Mouse (Mus musculus): ENCODE data around the gene Olfr420.

Olfr420 gene

DNA sequence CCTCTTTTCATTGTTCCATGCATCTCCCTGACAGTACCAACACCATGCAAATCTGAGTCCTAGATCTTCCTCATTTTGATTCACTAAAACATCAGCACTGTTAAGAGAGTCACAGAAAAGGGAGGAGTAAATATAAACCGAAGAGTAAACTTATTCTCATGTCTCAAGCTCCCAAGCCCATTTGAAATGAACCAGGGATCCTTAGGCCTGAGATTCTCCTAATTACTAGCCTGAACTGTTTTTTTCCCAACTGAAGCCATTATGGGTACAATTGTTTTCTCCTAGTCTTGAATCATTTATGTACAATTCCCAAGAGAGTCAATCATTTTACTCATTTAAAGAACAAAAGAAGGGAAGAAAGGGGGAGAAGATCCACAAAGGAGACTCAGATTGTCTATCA, at the start of gene Olfr420:
Gene Olfr420, plus strand, starts transcription at position 301 of the 400 bp plus-strand sequence.
- in situ Hi-C loops (cut with MboI, MseI), result no loop called here

DNA sequence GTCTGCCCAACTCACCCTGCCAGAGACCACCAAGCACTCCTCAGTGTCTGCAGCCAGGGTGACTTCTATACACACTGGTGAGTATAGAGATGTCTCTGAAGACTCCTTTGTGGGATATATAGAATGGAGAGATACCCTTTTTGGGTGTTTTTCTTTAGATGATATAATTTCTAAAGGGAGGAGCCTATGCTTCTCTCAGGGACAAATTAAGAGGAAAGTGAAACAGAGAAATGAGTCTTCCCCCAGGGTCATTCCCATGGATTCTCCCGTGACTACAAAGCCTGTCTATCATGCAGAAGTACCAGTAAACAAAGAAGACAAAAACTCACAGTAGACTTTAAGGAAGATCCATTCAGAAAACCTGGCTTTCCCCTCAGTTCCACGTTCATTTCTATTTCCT, 34.4 kb upstream of the Olfr420 start, which contains the start of gene Olfr231:
Gene Olfr231, minus strand, starts transcription at position 101 of the 400 bp plus-strand sequence.
- in situ Hi-C loops (cut with MboI, MseI), result no loop called here

DNA sequence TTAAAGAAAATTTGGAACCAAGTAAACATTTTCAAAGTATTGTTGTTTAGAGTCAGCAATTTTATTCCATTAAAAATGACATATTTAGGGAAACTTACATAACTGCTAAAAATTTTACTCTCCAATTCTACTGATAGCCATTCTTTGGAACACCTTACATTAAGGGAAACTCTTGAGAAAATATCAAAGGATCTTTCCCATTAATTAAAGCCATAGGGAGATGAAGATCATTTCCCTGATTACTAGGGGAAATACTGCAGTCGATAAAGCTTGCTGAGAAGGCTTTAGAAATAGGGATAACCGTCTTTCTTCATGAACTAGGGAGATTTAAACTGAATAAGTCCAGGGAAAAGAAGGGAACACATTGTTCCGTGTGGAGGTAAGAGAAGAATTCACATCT, 24.2 kb upstream of the Olfr420 start, which contains the start of gene Olfr424:
Gene Olfr424, plus strand, starts transcription at position 301 of the 400 bp plus-strand sequence.
- in situ Hi-C loops (cut with MboI, MseI), result no loop called here

DNA sequence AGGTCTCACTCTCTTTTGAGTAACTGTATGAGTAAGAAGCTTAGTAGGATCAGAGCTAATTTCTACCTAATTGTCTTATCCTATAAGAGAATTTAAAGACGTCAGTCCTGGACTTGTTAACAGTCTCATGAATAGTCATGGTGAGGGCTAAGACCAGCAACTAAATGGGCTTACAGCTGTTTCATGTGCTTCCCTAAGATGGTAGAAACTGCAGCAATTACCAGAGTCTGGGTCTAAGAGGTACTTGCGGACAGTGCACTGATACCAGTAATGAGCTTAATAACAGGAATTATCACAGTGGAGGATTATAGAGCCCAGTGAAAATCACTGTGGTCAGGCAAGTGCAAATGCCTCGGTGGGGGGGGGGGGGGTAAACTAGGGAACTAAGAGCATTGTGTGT, 23.4 kb upstream of the Olfr420 start:
- in situ Hi-C loops (cut with MboI, MseI), result no loop called here

DNA sequence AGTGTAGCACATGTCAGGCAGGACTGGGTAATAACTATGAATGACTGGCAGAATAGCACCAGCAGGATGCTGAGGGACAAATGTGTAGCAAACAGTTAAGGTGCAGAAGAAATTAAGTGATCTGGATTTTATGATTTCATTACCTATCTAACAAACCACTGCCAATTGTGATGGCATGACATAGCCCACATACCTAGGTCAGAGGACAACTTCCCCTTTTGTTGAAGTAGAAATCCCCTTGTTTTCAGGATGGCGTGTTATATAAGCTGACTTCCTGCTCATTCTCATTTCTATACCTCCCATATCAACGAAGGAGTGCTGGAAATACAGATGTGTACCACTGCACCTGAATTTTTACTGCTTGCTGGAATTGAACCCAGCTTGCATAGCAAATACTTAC, 14.0 kb upstream of the Olfr420 start:
- in situ Hi-C loops (cut with MboI, MseI), result no loop called here

DNA sequence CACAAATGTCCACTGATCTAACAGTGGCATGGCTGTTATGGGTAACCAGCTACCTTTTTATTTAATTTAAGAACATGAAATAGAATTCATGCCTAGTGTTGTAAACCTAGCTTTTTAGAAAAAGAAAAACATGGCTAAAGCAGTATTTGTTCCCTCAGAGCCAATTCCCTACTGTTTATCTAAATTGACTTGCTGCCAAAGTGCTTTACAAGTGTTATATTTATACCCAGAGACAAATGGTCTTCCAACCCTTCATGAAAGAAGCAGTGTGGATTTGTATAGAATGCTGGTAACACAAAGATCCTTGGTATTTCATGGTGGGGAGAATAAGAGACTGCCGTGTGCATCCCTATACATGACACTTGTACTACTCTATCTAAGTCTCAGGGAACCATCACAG, 8.7 kb upstream of the Olfr420 start:
- in situ Hi-C loops (cut with MboI, MseI), result no loop called here

DNA sequence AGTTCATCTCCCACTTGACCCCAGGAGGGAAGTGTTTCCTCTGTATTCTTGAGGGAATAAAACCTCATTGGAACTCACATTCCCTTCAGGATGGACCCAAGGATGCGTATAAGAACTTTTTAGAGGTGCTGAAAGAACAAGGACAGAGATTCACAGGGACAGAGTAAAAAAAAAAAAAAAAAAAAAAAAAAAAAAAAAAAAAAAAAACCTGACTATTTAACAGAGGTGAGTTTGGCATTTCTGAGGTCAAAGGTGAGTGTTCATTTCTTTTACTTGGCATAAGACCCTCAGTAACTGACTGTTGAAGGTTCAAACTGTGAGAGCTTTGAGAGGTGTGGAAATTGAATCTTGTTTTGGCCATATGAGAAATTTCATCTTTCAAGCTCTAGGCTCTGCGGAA, 6.1 kb upstream of the Olfr420 start:
- in situ Hi-C loops (cut with MboI, MseI), result no loop called here

DNA sequence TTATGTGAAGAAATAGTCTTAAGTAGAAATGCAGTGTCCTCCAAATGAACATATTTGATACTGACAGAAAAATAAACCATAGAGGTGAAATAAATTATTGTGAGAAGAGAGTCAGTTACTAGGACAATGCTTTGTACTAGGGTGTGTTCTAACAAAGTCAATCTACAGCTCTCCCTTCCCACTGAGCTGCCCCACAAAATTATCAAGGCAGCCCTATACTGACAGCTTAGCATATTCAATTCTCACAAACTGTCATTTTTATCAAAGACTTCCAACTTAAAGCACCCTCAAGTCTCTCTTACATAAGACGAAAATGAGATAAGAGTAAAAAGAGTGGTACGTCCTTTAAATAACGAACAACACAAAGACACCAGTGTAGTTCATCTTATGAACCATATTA, 2.2 kb downstream of the Olfr420 start:
- in situ Hi-C loops (cut with MboI, MseI), result no loop called here

DNA sequence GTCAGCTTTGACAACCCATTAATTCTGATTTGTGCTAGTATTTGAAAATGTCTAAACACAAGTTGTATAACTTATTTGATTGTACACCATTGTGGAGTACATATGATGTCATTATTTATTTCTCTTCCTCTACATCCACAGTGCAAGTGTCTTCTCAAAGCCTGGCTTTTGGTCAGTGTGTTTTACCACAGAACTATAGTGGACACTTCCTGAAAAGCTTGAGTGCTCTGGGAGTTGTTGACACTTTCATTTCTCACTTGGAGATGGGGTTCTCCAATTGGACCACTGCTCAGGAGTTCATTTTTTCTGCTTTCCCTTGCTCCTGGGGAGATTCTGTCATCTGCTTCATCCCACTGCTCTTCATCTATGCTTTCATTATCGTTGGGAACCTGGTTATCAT, 3.1 kb downstream of the Olfr420 start:
- in situ Hi-C loops (cut with MboI, MseI), result no loop called here

DNA sequence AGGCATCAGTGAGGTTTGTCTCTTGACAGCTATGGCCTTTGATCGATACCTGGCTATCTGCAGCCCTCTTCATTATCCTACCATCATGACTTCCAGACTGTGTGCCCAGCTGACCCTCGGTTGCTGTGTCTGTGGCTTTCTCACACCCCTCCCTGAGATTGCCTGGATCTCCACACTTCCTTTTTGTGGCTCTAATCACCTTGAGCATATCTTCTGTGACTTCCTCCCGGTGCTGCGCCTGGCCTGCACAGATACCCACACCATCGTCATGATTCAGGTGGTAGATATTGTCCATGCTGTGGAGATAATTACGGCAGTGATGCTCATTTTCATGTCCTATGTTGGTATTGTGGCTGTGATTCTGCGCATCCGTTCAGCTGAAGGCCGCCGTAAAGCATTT, 3.7 kb downstream of the Olfr420 start:
- in situ Hi-C loops (cut with MboI, MseI), result no loop called here

DNA sequence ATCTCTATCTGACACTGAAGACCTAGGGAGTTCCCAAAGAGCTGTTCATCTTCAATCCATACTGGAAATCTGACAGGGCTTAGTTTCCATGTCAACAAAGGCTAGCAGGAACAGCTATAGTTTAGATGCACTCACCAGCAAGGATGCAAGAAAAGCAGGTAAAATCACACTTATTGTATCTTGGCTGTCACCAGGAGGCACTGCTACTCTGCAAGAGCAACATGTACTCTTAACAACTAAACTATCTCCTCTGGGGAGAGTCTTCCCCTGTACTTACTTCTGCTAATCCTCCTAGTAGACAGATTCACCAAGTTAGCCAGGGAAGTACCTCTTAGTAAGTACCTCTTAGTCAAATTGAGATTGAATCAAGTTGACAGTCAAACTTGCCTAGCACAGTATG, 13.6 kb downstream of the Olfr420 start:
- in situ Hi-C loops (cut with MboI, MseI), result no loop called here

DNA sequence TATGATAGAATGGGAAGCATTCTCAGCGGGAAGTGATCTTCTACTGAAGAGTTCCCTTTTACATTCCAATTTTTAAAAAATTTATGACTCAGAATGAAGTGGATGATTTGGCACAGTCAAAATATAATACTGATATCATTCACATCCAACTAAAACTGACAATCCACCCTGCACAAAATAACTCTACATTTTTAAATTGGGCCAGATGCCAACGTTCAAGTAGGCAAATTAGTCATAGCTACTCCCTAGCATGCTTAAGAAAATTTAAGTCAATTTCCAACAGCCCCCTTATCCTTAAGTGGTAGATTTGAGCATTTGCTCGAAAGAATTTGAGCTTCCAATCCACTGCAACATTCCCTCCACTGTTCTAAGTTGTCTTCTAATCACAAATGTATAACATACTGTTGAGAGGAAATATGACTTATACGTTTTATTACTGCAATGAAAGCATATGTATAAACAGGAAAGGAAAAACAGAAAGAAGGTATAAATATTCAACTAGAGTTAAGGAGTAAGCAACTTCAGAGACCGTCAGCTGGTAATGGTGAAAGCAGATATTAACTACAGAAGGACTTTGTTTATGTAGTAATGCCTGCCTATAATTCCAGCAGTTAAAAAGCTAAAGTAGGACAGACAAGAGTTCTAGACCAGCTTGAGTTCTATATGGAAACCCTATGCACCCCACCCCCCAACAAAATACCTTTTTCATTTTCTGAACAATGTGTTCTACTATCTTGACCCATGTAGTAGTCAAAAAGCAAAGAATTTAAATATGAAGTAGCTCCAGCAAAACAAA, 15.5 kb downstream of the Olfr420 start:
- in situ Hi-C loops (cut with MboI, MseI), result no loop called here

DNA sequence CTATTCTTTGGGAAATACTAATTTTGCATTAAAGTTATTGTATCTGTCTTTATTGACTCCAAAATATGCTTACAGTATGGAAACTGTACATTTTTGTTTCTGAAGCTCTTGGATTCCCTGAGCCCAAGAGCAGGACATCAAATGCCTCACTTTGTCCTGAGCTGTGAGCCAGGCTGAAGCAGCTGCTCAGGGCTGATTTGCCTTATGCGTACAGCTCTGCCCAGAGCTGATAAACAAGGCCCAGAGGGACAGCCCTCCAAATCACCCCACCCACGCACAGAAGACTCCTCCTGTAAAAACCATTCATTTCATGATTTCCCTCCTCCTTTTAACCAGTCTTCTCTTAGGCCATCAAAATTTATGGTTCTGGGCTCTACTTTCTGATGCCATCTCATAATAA, 16.1 kb downstream of the Olfr420 start:
- in situ Hi-C loops (cut with MboI, MseI), result no loop called here

DNA sequence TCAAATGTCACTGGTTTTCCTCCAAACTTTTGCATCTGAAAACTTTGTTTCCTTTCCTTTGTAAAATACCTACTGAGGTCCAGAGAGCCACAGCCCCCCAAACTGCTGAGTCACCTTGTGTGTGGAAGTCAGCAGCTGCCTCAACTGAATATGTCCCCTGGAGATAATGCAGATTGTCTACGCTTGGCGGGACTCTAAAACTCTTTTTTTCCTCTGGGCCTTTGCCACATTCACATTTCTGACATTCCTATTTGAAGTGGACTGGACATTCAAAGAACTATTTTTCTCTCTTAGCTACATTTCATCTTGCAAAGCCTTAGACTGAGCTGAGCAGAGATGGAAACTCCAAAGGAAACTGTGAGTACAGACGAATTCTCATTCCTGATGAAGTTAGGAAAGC, 17.2 kb downstream of the Olfr420 start, which contains the start of gene Spta1:
Gene Spta1, plus strand, starts transcription at position 172 of the 400 bp plus-strand sequence.
- in situ Hi-C loops (cut with MboI, MseI), result no loop called here

DNA sequence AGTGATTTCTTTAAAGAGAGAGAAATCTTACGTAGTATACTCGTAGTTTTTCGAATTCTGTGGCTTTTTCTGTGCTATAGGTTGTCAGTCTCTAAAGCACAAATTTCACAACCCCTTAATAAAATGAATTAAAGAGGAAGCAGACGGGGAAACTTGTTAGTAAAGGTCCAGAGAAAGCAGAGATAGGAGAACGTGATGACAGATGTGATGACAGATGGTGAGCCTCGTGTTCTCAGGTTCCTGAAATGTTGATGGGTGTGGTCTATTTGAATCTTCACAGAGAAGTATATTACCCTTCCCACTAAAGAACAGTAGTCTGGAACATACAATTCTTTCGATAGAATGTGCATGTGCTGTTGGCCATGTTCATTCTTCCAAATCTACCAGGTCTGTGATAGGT, 49.3 kb downstream of the Olfr420 start:
- in situ Hi-C loops (cut with MboI, MseI), result no loop called here

Measured in T-helper 2 cell (primary cell).